In genomic region chr6:89005094-89005493, GRCm38 (mm10) we compare ENCODE assay signal across 17 mouse cellular contexts.
DNase-seq lines count a peak whose midpoint lies in the region; ATAC-seq and TF ChIP-seq lines count a peak whose summit lies in the region.
"Had no signal": no experiment of that assay in that cellular context is flagged by ENCODE, and none has a peak within 500 bp of the region (broad histone marks: within the 10 kb centered on the region; RNA-seq: fewer than 3 reads in every experiment).

No protein-coding gene starts in this region.

- H3K27ac ChIP-seq in layer of hippocampus, adult 2 months = no peak overlapping the region
- H3K27ac ChIP-seq in thymus, adult 2 months (ENCODE audit: control insufficient read depth, insufficient read depth, low read length) = no peak overlapping the region
- H3K27ac ChIP-seq in stomach, postnatal 0 days (replicated peaks) = no peak overlapping the region
- H3K27ac ChIP-seq: embryonic facial prominence, embryonic 13.5 days; forebrain, embryonic 10.5 days; limb, embryonic 13.5 days; midbrain, embryonic 12.5 days had no signal

- H3K4me2 ChIP-seq in stomach, postnatal 0 days (replicated peaks; ENCODE audit: low read depth) = no peak overlapping the region
- H3K4me2 ChIP-seq: embryonic facial prominence, embryonic 13.5 days; limb, embryonic 13.5 days; midbrain, embryonic 12.5 days had no signal

- peak; percentile 55 for TF ChIP-seq CTCF in layer of hippocampus, adult 2 months (conservative IDR thresholded peaks at IDR 0.05)
- no peak for TF ChIP-seq CTCF in thymus, adult 2 months (IDR thresholded peaks at IDR 0.05; ENCODE audit: borderline replicate concordance, control insufficient read depth, extremely low read depth, insufficient read depth, low read length, poor library complexity)
- 0 out of 2 replicates have a peak, but pooled peaks have one; percentile 6 for TF ChIP-seq CTCF in G1E (IDR thresholded peaks at IDR 0.05; ENCODE audit: low read depth, low read length)
- peak; percentile 35 for TF ChIP-seq CTCF in stomach, postnatal 0 days (IDR thresholded peaks at IDR 0.05; ENCODE audit: low read depth)

- H3K9ac ChIP-seq in stomach, postnatal 0 days (ENCODE audit: low read length) = no peak overlapping the region
- H3K9ac ChIP-seq: embryonic facial prominence, embryonic 13.5 days; limb, embryonic 13.5 days; midbrain, embryonic 12.5 days had no signal

- no peak for TF ChIP-seq POLR2A in thymus, adult 2 months (IDR thresholded peaks at IDR 0.05; ENCODE audit: control insufficient read depth, extremely low read depth, insufficient read depth, low read length, poor library complexity)

- no peaks in the 10 kb centered on the region for H3K27me3 ChIP-seq in thymus, adult 2 months (ENCODE audit: control insufficient read depth, insufficient read depth, low read length)
- H3K27me3 ChIP-seq in G1E (ENCODE audit: insufficient read depth, low read length) = peaks cover 26% of the 10 kb centered on the region
- no peaks in the 10 kb centered on the region for H3K27me3 ChIP-seq in stomach, postnatal 0 days (ENCODE audit: control insufficient read depth, insufficient read depth, low read length)
- H3K27me3 ChIP-seq: embryonic facial prominence, embryonic 13.5 days; limb, embryonic 13.5 days had no signal

- H3K9me3 ChIP-seq in G1E (replicated peaks) = no peaks in the 10 kb centered on the region
- H3K9me3 ChIP-seq in stomach, postnatal 0 days (ENCODE audit: control insufficient read depth, low read length) = no peaks in the 10 kb centered on the region
- H3K9me3 ChIP-seq: embryonic facial prominence, embryonic 13.5 days; forebrain, embryonic 10.5 days; limb, embryonic 13.5 days; midbrain, embryonic 12.5 days had no signal

- no peak for TF ChIP-seq EP300 in stomach, postnatal 0 days (optimal IDR thresholded peaks at IDR 0.05)

- no peak for DNase-seq in layer of hippocampus, adult 2 months (ENCODE audit: low spot score in 2 of 2)
- DNase-seq in layer of hippocampus, postnatal 36 days = no peak
- peak; percentile 30 for DNase-seq in thymus, postnatal 14 days
- DNase-seq in thymus, adult 2 months = no peak
- no peak for DNase-seq in G1E (ENCODE audit: low spot score)
- no peak for DNase-seq in stomach, postnatal 0 days (ENCODE audit: low spot score)
- no peak for DNase-seq in frontal cortex, postnatal 14 days (ENCODE audit: low spot score in 2 of 2)
- DNase-seq in cerebellum, postnatal 14 days = no peak
- DNase-seq: adrenal gland, adult 2 months; kidney, postnatal 4 days; lung, postnatal 10 days; right cerebral cortex, postnatal 25 days had no signal

- no peak overlapping the region for H3K4me3 ChIP-seq in layer of hippocampus, adult 2 months
- H3K4me3 ChIP-seq in thymus, adult 2 months (ENCODE audit: control insufficient read depth, insufficient read depth, low read length) = no peak overlapping the region
- H3K4me3 ChIP-seq in G1E (ENCODE audit: low read depth, low read length) = no peak overlapping the region
- H3K4me3 ChIP-seq in stomach, postnatal 0 days (ENCODE audit: low read depth, low read length) = no peak overlapping the region
- H3K4me3 ChIP-seq: embryonic facial prominence, embryonic 13.5 days; forebrain, embryonic 10.5 days; limb, embryonic 13.5 days; midbrain, embryonic 12.5 days had no signal

- WGBS in thymus, adult 2 months = 67% methylated on average over 4 of the region's 4 CpGs
- WGBS in stomach, postnatal 0 days = 40% methylated on average over 4 of the region's 4 CpGs

- no peak for ATAC-seq in G1E (ENCODE audit: extremely low read depth, insufficient number of reproducible peaks, low FRiP score, poor library complexity, severe bottlenecking)
- no peak for ATAC-seq in stomach, postnatal 0 days (ENCODE audit: low FRiP score, low TSS enrichment)
- ATAC-seq: intestine, embryonic 16.5 days had no signal

- no peaks in the 10 kb centered on the region for H3K36me3 ChIP-seq in thymus, adult 2 months (ENCODE audit: control insufficient read depth, insufficient read depth, low read length)
- H3K36me3 ChIP-seq in G1E (replicated peaks) = no peaks in the 10 kb centered on the region
- no peaks in the 10 kb centered on the region for H3K36me3 ChIP-seq in stomach, postnatal 0 days (ENCODE audit: control insufficient read depth, insufficient read depth, low read length)
- H3K36me3 ChIP-seq: embryonic facial prominence, embryonic 13.5 days; forebrain, embryonic 10.5 days; limb, embryonic 13.5 days; midbrain, embryonic 12.5 days had no signal

- H3K4me1 ChIP-seq in thymus, adult 2 months (replicated peaks; ENCODE audit: control insufficient read depth, insufficient read depth, low read length) = peaks cover 25% of the 10 kb centered on the region
- H3K4me1 ChIP-seq in G1E (ENCODE audit: insufficient read depth, low read depth, low read length) = peaks cover 22% of the 10 kb centered on the region
- H3K4me1 ChIP-seq in stomach, postnatal 0 days (replicated peaks; ENCODE audit: control insufficient read depth, insufficient read depth) = 0 out of 2 replicates have a peak, but pooled peaks cover 4% of the 10 kb centered on the region
